Mouse (Mus musculus) brain, embryonic 14.5 days (tissue): ENCODE data around the gene 1700034J05Rik. TPM values are rescaled to one million over a fixed set of nuclear protein-coding genes. Genes with fewer than 3 reads are reported as not detected.
A peak's percentile ranks its signal among the peaks of the same experiment; 100 is the strongest.

Experiments
- DNase-seq: peaks from one replicate; pipeline ENCODE4 v3.0.0-alpha.2; 2011; ENCODE audit warnings: low read depth
- CTCF ChIP-seq: fragments of 200-500 bp; IDR thresholded peaks from 2 replicates; pipeline ENCODE4 v1.5.1; 2012; ENCODE audit warnings: inconsistent platforms, mild to moderate bottlenecking, moderate library complexity, borderline replicate concordance; ENCODE audit not compliant: insufficient read depth, insufficient read length; ENCODE audit errors: extremely low read depth
- POLR2A ChIP-seq: fragments of 200-500 bp; IDR thresholded peaks from 2 replicates; pipeline ENCODE4 v1.6.1; 2012; ENCODE audit warnings: mild to moderate bottlenecking, inconsistent platforms, borderline replicate concordance; ENCODE audit not compliant: poor library complexity, insufficient read depth, insufficient read length, severe bottlenecking; ENCODE audit errors: extremely low read depth
- polyA plus RNA-seq: library from polyadenylated mRNA; depleted of rRNA; stranded (reverse); fragments of >200 nt; gene quantifications from 2 replicates; pipeline ENCODE4 v1.2.3, GENCODE M21; 2012

The 1700034J05Rik gene
- polyA plus RNA-seq, 1 experiment = not detected

DNA sequence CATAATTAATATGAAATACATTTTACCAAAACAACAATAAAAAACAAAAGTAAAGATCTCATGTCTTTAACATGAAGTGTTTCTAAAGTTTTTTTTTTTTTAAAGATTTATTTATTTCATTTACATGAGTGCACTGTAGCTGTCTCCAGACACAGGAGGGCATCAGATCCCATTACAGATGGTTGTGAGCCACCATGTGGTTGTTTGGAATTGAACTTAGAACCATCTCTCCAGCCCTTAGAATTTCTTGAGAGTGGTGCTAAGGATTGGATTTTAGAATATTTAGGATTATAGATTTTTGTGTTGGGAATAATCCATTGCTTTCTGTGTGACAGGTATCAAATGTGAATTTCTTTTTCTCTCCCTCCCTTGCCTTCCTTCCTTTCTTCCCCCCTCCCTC, 10.2 kb downstream of the 1700034J05Rik start:
- no peak for DNase-seq
- TF ChIP-seq CTCF = no peak
- TF ChIP-seq POLR2A = no peak

DNA sequence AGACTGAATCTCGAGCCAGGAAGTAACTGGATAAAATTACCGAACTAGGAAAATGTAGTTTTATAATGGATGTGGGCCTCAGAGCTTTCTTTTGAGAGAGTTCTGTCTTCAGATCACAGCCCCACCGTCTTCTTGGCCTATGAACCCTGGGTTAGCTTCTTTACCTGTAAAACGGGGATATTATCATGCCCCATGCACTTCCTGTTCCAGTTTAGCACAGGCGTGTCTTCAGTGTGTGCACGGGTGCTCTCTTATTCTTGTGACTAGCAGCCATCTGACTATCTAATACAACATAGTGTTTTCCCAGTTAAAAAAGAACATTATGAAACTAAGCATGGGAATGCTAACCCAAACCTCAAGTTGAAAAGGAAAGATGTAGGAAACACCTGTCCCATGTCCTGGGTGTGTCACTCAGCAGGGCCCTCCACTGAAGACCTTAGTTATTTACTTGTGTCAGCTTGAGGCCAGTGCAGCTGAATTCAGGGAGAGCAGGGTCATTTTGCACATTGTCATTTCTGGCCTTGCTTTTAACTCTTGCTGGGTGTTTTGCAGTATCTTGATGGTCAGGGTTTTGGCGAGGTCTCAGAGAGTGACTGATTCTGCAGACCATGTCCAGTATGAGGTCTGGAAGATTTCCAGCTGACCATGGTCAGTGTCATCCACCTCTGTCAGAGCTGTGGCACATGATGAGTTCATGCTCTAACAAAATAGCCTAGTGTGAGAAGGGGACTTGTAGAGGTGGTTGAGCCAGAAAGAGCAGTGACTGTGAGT, 12.5 kb downstream of the 1700034J05Rik start:
- TF ChIP-seq CTCF (no peak), POLR2A (no peak)
- no peak for DNase-seq

- TF ChIP-seq CTCF (no peak), POLR2A (no peak)
- DNase-seq = no peak
Measured at GRCm38 (mm10) chr6:146939026-146939425, 15.2 kb downstream of the 1700034J05Rik start.

DNA sequence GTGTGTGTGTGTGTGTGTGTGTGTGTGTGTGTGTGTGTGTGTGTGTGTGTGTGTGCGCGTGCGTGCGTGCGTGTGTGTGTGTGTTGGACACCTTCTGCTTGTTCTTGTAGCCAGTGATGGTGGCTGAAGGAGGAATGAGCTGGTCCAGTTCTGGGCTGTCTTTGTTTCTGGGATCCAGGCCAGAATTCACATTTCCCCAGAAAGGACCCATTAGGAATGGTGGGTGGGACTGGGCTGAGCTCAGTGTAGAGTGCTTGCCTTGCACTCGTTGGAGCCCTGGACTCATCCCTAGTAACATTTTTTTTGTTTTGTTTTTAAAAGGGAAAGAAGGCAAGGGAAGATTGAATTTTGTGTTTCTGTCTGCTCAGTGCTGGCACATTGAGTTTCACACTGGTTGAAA, 18.3 kb downstream of the 1700034J05Rik start:
- DNase-seq = peak; percentile 50
- TF ChIP-seq CTCF = no peak
- TF ChIP-seq POLR2A = no peak

DNA sequence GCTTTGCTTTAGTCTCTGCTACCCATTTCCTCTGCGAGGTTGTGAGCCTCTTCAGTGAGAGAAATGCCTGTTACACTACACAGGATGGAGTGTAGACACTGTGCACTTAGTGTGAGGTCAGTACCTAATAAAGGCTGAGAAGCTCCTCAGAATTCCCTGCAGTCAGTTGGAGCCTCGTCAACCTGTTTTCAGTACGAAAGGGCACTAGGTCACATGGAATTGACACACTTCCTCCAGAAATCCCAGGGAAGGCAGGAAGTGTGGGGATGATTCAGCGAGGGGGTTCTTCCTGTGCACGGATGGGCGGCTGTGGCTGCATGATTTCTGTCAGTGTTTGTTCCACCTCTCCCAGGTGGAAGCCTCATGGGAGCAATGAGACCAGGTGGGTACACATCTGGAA, 21.1 kb downstream of the 1700034J05Rik start:
- DNase-seq = no peak
- no peak for TF ChIP-seq POLR2A
- TF ChIP-seq CTCF = no peak

GRCm38 (mm10) chr6:146929031-146929430, 25.2 kb downstream of the 1700034J05Rik start:
- no peak for TF ChIP-seq POLR2A
- no peak for TF ChIP-seq CTCF
- no peak for DNase-seq

GRCm38 (mm10) chr6:146928108-146928507, 26.1 kb downstream of the 1700034J05Rik start:
- no peak for DNase-seq
- TF ChIP-seq POLR2A = no peak
- TF ChIP-seq CTCF = no peak

DNA sequence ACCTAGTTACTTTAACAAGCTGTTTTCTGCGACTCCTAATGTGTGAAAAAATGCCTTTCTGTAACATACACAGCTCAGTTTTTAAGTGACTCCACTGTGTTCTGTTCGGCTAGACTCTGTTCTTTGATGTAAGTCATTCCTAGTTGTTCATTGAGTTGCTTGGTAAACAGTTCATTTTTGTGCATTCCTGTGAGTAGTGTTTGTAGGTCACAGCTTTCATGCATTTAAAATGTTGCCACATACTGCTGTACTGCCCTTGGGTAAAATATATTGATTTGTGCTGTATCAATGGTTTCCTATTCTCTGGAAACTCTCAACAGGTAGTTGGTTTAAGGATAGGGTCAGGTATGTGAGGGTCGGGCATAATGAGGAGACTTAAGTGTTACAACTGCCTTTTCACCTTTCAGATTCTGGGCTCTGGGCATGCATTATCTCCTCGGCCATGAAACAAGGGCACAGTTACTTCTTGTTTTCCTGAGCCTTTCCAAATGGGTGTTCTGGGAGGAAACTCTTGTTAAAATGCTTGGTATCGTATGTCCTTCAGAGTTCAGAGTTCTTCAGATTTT, 27.7 kb downstream of the 1700034J05Rik start:
- no peak for DNase-seq
- TF ChIP-seq CTCF (no peak), POLR2A (no peak)

- no peak for DNase-seq
- TF ChIP-seq CTCF (no peak), POLR2A (no peak)
Measured at GRCm38 (mm10) chr6:146918341-146918740, 35.9 kb downstream of the 1700034J05Rik start.

- DNase-seq = no peak
- TF ChIP-seq CTCF (no peak), POLR2A (no peak)
Measured at GRCm38 (mm10) chr6:146917396-146917795, 36.8 kb downstream of the 1700034J05Rik start.

DNA sequence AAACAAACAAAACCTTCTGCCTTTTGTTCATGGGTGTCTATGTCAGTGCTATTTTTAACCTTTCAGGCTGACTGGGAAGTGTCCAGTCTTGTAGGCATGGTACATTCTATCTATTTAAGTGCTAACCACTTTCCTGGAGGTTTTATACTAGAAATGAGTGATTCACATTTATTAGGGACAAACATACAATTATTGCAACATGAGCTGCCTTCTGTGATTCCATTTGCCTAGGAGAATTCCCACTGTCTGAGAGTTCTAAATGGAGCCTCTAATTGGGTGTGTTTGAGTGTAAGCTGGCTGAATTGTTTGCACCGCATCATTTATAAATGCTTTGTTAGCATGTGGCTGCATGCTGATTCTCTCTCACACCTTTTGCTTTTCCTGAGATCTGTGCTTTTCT, 38.4 kb downstream of the 1700034J05Rik start:
- peak; percentile 24 for DNase-seq
- TF ChIP-seq CTCF (no peak), POLR2A (no peak)

DNA sequence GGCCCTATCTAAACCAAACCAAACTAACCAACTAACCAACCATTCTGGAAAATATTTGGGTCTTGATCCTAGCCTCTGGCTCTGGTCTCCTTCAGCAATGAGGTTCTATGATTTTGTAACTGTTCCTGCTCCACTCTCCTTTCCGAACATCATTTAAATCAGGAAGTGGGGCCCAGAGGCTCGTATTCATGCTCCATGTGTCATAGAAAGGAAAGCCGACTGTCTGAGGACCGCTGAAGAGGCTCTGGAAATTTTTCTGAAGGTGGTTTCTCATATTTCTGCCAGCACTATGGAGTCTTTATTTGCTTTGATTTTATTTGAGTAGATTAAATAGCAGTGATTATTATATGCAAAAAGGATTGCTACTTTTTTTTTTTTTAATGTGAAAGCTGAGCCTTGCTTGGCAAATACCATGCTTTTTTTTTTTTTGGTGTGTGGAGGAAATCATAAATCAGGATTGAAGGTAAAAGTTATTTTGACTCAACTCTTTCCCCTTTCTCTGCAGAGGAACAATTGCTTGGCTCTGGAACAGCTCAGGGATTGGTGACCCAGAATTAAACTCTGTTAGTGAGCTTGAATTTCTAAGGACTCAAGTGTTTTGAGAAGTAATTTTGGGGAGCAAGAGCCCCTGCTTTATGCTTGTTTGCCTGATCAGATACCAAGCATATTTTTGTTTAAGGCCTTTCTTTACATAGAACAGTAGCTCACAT, 40.6 kb downstream of the 1700034J05Rik start:
- no peak for DNase-seq
- TF ChIP-seq CTCF (no peak), POLR2A (no peak)
